Mouse (Mus musculus) layer of hippocampus, postnatal 14 days (tissue): ENCODE data around the gene Mlph. TPM values are rescaled to one million over a fixed set of nuclear protein-coding genes. Genes with fewer than 3 reads are reported as not detected.
A peak's percentile ranks its signal among the peaks of the same experiment; 100 is the strongest.

Experiments
- DNase-seq, 2 experiments: peaks; one replicate each; pipeline ENCODE4 v3.0.0; 2021 to 2022; ENCODE audit warnings: low spot score in 2 of 2, mixed read lengths in 1 of 2
- total RNA-seq, 2 experiments: library from RNA; stranded (reverse); gene quantifications; 2 replicates each; pipeline ENCODE4 v1.2.3; 2021

Mlph gene
- total RNA-seq, 2 experiments from 2014 or later: 0.94 to 1.5 TPM

GRCm38 (mm10) chr1:90904729-90905404 lies 10.0 kb upstream of the Mlph start:
- DNase-seq: no peak

- peak in 1 of 2 experiments; percentile 57 for DNase-seq
These were observed 8.5 kb upstream of the Mlph start for GRCm38 (mm10) chr1:90906357-90906756.

GRCm38 (mm10) chr1:90909161-90909560 lies 5.7 kb upstream of the Mlph start:
- DNase-seq: no peak

GRCm38 (mm10) chr1:90909631-90910152 lies 5.2 kb upstream of the Mlph start:
- no peak for DNase-seq

- no peak for DNase-seq
These were observed 1.7 kb upstream of the Mlph start for GRCm38 (mm10) chr1:90913231-90913630.

- no peak for DNase-seq
These were observed 2.6 kb downstream of the Mlph start for GRCm38 (mm10) chr1:90917509-90917908.

GRCm38 (mm10) chr1:90921687-90922086 lies 6.8 kb downstream of the Mlph start:
- no peak for DNase-seq

- no peak for DNase-seq
These were observed 11.1 kb downstream of the Mlph start for GRCm38 (mm10) chr1:90926030-90926429.

GRCm38 (mm10) chr1:90927308-90927707 lies 12.4 kb downstream of the Mlph start:
- no peak for DNase-seq

- no peak for DNase-seq
These were observed 13.2 kb downstream of the Mlph start for GRCm38 (mm10) chr1:90927929-90928574.

GRCm38 (mm10) chr1:90928575-90928934 lies 13.7 kb downstream of the Mlph start:
- DNase-seq: peak; percentile 84 to 90

- peak; percentile 29 to 76 for DNase-seq
These were observed 18.1 kb downstream of the Mlph start for GRCm38 (mm10) chr1:90933001-90933400.

- no peak for DNase-seq
These were observed 22.1 kb downstream of the Mlph start for GRCm38 (mm10) chr1:90936990-90937389.

GRCm38 (mm10) chr1:90939980-90940379 lies 25.1 kb downstream of the Mlph start:
- DNase-seq: no peak

- DNase-seq: no peak
These were observed 30.3 kb downstream of the Mlph start for GRCm38 (mm10) chr1:90945171-90945570.

GRCm38 (mm10) chr1:90947252-90947651 lies 32.4 kb downstream of the Mlph start:
- DNase-seq: no peak

- no peak for DNase-seq
These were observed 34.4 kb downstream of the Mlph start for GRCm38 (mm10) chr1:90949309-90949708.

- DNase-seq: no peak
These were observed 36.8 kb downstream of the Mlph start for GRCm38 (mm10) chr1:90951670-90952069.

- DNase-seq: no peak
These were observed 37.9 kb downstream of the Mlph start, which contains the start of gene Prlh for GRCm38 (mm10) chr1:90952808-90953207. Prlh (plus strand) TSS chr1:90953108.

GRCm38 (mm10) chr1:90953688-90954087 lies 38.8 kb downstream of the Mlph start:
- no peak for DNase-seq

- DNase-seq: peak; percentile 60 to 82
These were observed 41.6 kb downstream of the Mlph start for GRCm38 (mm10) chr1:90956245-90957096.

- DNase-seq: no peak
These were observed 47.6 kb downstream of the Mlph start for GRCm38 (mm10) chr1:90962526-90962925.
